Mouse (Mus musculus) lung, postnatal 0 days (tissue): ENCODE measurements around the gene Smarcd1.

Experiments
- CTCF ChIP-seq: IDR thresholded peaks from 2 replicates; pipeline ENCODE4 v1.5.1; 2016; ENCODE audit warnings: antibody characterized with exemption, mild to moderate bottlenecking
- EP300 ChIP-seq: IDR thresholded peaks from 2 replicates; pipeline ENCODE4 v1.6.1; 2016; ENCODE audit warnings: antibody characterized with exemption, mild to moderate bottlenecking, control low read depth

DNA sequence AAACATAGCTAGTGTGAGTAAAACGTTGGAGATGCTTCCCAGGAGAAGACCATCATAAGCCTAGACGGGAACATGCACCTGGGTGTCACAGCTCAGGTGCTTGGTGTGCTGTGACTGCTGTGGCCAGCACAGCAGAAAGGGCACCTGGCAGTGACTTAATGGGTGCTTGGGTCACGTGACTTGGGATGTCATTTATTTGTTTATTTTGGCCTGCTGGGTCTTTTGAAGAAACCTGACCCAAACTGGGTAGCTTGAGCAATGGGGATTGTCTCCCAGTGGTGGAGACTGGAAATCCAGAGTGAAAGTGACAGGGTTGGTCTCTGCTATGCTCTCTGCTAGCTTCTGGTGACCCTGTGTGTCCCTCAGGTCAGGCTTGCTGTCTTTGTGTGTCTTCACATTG, 9.6 kb downstream of the Smarcd1 start:
- no peak for TF ChIP-seq EP300
- TF ChIP-seq CTCF, result no peak
